Mouse (Mus musculus) forebrain, postnatal 0 days (tissue): ENCODE measurements at regions not wholly inside any gene's neighbourhood (a gene's known extent, or its start where the extent isn't known, plus 50 kb on each side); places are given as distances from the start of the nearest gene placed in this dataset.

ENCODE experiments used
- ATAC-seq: fragments of 200-750 bp; cut with Nextera tagmentation; 2 replicates; pipeline ENCODE4 v1.8.0; 2017; ENCODE audit warnings: mild to moderate bottlenecking, moderate library complexity
- DNase-seq: peaks from one replicate; pipeline ENCODE4 v3.0.0-alpha.2; 2015
- H3K27ac ChIP-seq: fragments of 300-500 bp; sonication (generic); 2 replicates; pipeline ENCODE4 v1.5.1; 2014; ENCODE audit warnings: low read depth, mild to moderate bottlenecking, antibody characterized with exemption, low read length, moderate library complexity, mixed read lengths
- H3K27me3 ChIP-seq: fragments of 300-500 bp; sonication (generic); 2 replicates; pipeline ENCODE4 v1.6.1; 2014; ENCODE audit warnings: mild to moderate bottlenecking, low read length, mixed read lengths; ENCODE audit not compliant: insufficient read depth
- H3K36me3 ChIP-seq: fragments of 300-500 bp; sonication (generic); 2 replicates; pipeline ENCODE4 v1.6.1; 2014; ENCODE audit warnings: mild to moderate bottlenecking, moderate library complexity; ENCODE audit not compliant: insufficient read depth
- H3K4me1 ChIP-seq: fragments of 300-500 bp; sonication (generic); 2 replicates; pipeline ENCODE4 v1.6.1; 2014; ENCODE audit warnings: antibody characterized with exemption; ENCODE audit not compliant: insufficient read depth
- H3K4me2 ChIP-seq: fragments of 300-500 bp; sonication (generic); 2 replicates; pipeline ENCODE4 v1.6.1; 2014; ENCODE audit warnings: low read depth, mild to moderate bottlenecking, moderate library complexity
- H3K4me3 ChIP-seq: fragments of 300-500 bp; sonication (generic); 2 replicates; pipeline ENCODE4 v1.5.1; 2014; ENCODE audit warnings: low read depth, low read length, mixed read lengths
- H3K9ac ChIP-seq: fragments of 300-500 bp; sonication (generic); 2 replicates; pipeline ENCODE4 v1.6.1; 2014; ENCODE audit warnings: mild to moderate bottlenecking
- H3K9me3 ChIP-seq: fragments of 300-500 bp; sonication (generic); 2 replicates; pipeline ENCODE4 v1.6.1; 2016; ENCODE audit warnings: low read length
- CTCF ChIP-seq: sonication (generic); IDR thresholded peaks from 2 replicates; pipeline ENCODE4 v1.5.1; 2016; ENCODE audit warnings: antibody characterized with exemption, control low read depth, low read depth
- WGBS: fragments of 180-500 bp; shearing (Covaris S2); extraction: QIAGEN DNeasy Blood & Tissue Kit; methylation state at CpG from one replicate; pipeline ENCODE4 v1.1.7; 2014; 5-methylcytosine and 5-hydroxymethylcytosine counted together

GRCm38 (mm10) chr14:102883344-102884122 is 98.9 kb downstream of the Kctd12 start:
- Histone ChIP-seq H3K9ac (no peak overlapping the region), H3K4me3 (no peak overlapping the region), H3K4me2 (no peak overlapping the region), H3K4me1 (no peaks in the 10 kb centered on the region), H3K36me3 (no peaks in the 10 kb centered on the region), H3K27ac (no peak overlapping the region), H3K27me3 (no peaks in the 10 kb centered on the region), H3K9me3 (no peaks in the 10 kb centered on the region)
- ATAC-seq (peak; percentile 78), DNase-seq (peak; percentile 63)
- WGBS = 71% methylated on average over 15 of the region's 15 CpGs
- no peak for TF ChIP-seq CTCF

GRCm38 (mm10) chr14:102882281-102882680 is 100.2 kb downstream of the Kctd12 start:
- no peak for TF ChIP-seq CTCF
- no peaks in the 10 kb centered on the region for H3K4me1 ChIP-seq

GRCm38 (mm10) chr14:102880658-102881083 is 101.8 kb downstream of the Kctd12 start:
- WGBS = 88% methylated on average over 1 of the region's 1 CpGs
- no peaks in the 10 kb centered on the region for H3K27me3 ChIP-seq

More at GRCm38 (mm10) chr14:102882281-102882680, 100.2 kb downstream of the Kctd12 start:
- DNase-seq = no peak
- Histone ChIP-seq H3K36me3 (no peaks in the 10 kb centered on the region), H3K9ac (no peak overlapping the region), H3K9me3 (no peaks in the 10 kb centered on the region), H3K27ac (no peak overlapping the region), H3K27me3 (no peaks in the 10 kb centered on the region), H3K4me2 (no peak overlapping the region), H3K4me3 (no peak overlapping the region)
- WGBS = 86% methylated on average over 3 of the region's 3 CpGs
- ATAC-seq = no peak

GRCm38 (mm10) chr14:102878572-102878971 is 103.9 kb downstream of the Kctd12 start:
- no peak overlapping the region for H3K9ac ChIP-seq
- H3K27me3 ChIP-seq = no peaks in the 10 kb centered on the region
- ATAC-seq (peak; percentile 62), DNase-seq (peak; percentile 32)
- no peak overlapping the region for H3K27ac ChIP-seq
- no peak for TF ChIP-seq CTCF
- no peaks in the 10 kb centered on the region for H3K36me3 ChIP-seq
- no peaks in the 10 kb centered on the region for H3K9me3 ChIP-seq
- H3K4me3 ChIP-seq = no peak overlapping the region
- no peaks in the 10 kb centered on the region for H3K4me1 ChIP-seq
- H3K4me2 ChIP-seq = no peak overlapping the region
- WGBS = 70% methylated on average over 6 of the region's 6 CpGs

More at GRCm38 (mm10) chr14:102880658-102881083, 101.8 kb downstream of the Kctd12 start:
- Histone ChIP-seq H3K9ac (no peak overlapping the region), H3K36me3 (no peaks in the 10 kb centered on the region), H3K9me3 (no peaks in the 10 kb centered on the region), H3K4me1 (no peaks in the 10 kb centered on the region), H3K4me3 (no peak overlapping the region), H3K27ac (no peak overlapping the region), H3K4me2 (no peak overlapping the region)
- DNase-seq (no peak), ATAC-seq (no peak)
- no peak for TF ChIP-seq CTCF

GRCm38 (mm10) chr14:102868160-102868559 is 114.3 kb downstream of the Kctd12 start:
- H3K4me1 ChIP-seq = no peaks in the 10 kb centered on the region
- 79% methylated on average over 1 of the region's 1 CpGs for WGBS
- DNase-seq (no peak), ATAC-seq (no peak)
- H3K9ac ChIP-seq = no peak overlapping the region
- H3K27me3 ChIP-seq = no peaks in the 10 kb centered on the region
- no peak for TF ChIP-seq CTCF
- H3K4me3 ChIP-seq = no peak overlapping the region
- H3K27ac ChIP-seq = no peak overlapping the region
- no peaks in the 10 kb centered on the region for H3K36me3 ChIP-seq
- H3K4me2 ChIP-seq = no peak overlapping the region
- no peaks in the 10 kb centered on the region for H3K9me3 ChIP-seq

- Histone ChIP-seq H3K27me3 (no peaks in the 10 kb centered on the region), H3K4me1 (no peaks in the 10 kb centered on the region), H3K9me3 (no peaks in the 10 kb centered on the region), H3K4me2 (no peak overlapping the region), H3K4me3 (no peak overlapping the region), H3K27ac (no peak overlapping the region), H3K36me3 (no peaks in the 10 kb centered on the region), H3K9ac (no peak overlapping the region)
- DNase-seq (no peak), ATAC-seq (no peak)
- 83% methylated on average over 2 of the region's 2 CpGs for WGBS
- no peak for TF ChIP-seq CTCF
Measured at GRCm38 (mm10) chr14:102867697-102868096, 114.7 kb downstream of the Kctd12 start.

- Histone ChIP-seq H3K27me3 (no peaks in the 10 kb centered on the region), H3K4me2 (no peak overlapping the region), H3K27ac (no peak overlapping the region), H3K9me3 (no peaks in the 10 kb centered on the region), H3K9ac (no peak overlapping the region), H3K4me1 (no peaks in the 10 kb centered on the region), H3K36me3 (no peaks in the 10 kb centered on the region), H3K4me3 (no peak overlapping the region)
- no peak for TF ChIP-seq CTCF
- no peak for ATAC-seq
- WGBS = 75% methylated on average over 1 of the region's 1 CpGs
- DNase-seq = no peak
Measured at GRCm38 (mm10) chr14:102866511-102866910, 115.9 kb downstream of the Kctd12 start.
